Mouse (Mus musculus) ovary, postnatal 36 days (tissue): Measurements from ENCODE around the gene Ppp3ca.
"Not testable (repeated sequence)": the region's sequence is repeated elsewhere in the genome, so short reads cannot be mapped to it uniquely, and the experiment has no call there.

Experiments used
- DNase-seq: peaks from one replicate; pipeline ENCODE4 v3.0.0; 2022; ENCODE audit warnings: low spot score, mixed read lengths

The Ppp3ca gene

GRCm38 (mm10) chr3:136688101-136688586, 18.2 kb downstream of the Ppp3ca start:
- no peak for DNase-seq

GRCm38 (mm10) chr3:136689793-136690543, 20.0 kb downstream of the Ppp3ca start:
- DNase-seq = no peak

- DNase-seq = no peak
Observed at GRCm38 (mm10) chr3:136691984-136692383, 22.1 kb downstream of the Ppp3ca start.

- DNase-seq = no peak
Observed at GRCm38 (mm10) chr3:136693547-136693946, 23.6 kb downstream of the Ppp3ca start.

- no peak for DNase-seq
Observed at GRCm38 (mm10) chr3:136697626-136698191, 27.8 kb downstream of the Ppp3ca start.

- DNase-seq = not testable (repeated sequence)
Observed at GRCm38 (mm10) chr3:136699711-136700110, 29.8 kb downstream of the Ppp3ca start.

- no peak for DNase-seq
Observed at GRCm38 (mm10) chr3:136700447-136701009, 30.6 kb downstream of the Ppp3ca start.

GRCm38 (mm10) chr3:136702861-136703260, 32.9 kb downstream of the Ppp3ca start:
- no peak for DNase-seq

GRCm38 (mm10) chr3:136704515-136705247, 34.8 kb downstream of the Ppp3ca start:
- no peak for DNase-seq

- DNase-seq = no peak
Observed at GRCm38 (mm10) chr3:136706048-136706447, 36.1 kb downstream of the Ppp3ca start.

- no peak for DNase-seq
Observed at GRCm38 (mm10) chr3:136706771-136707170, 36.8 kb downstream of the Ppp3ca start.

GRCm38 (mm10) chr3:136707222-136708019, 37.5 kb downstream of the Ppp3ca start:
- no peak for DNase-seq

GRCm38 (mm10) chr3:136708230-136708629, 38.3 kb downstream of the Ppp3ca start:
- no peak for DNase-seq

- DNase-seq = no peak
Observed at GRCm38 (mm10) chr3:136710310-136710906, 40.5 kb downstream of the Ppp3ca start.

GRCm38 (mm10) chr3:136714307-136715039, 44.5 kb downstream of the Ppp3ca start:
- no peak for DNase-seq

GRCm38 (mm10) chr3:136716247-136716646, 46.3 kb downstream of the Ppp3ca start:
- DNase-seq = no peak

GRCm38 (mm10) chr3:136718412-136718811, 48.5 kb downstream of the Ppp3ca start:
- DNase-seq = no peak

- DNase-seq = no peak
Observed at GRCm38 (mm10) chr3:136721241-136721640, 51.3 kb downstream of the Ppp3ca start.

- DNase-seq = no peak
Observed at GRCm38 (mm10) chr3:136721804-136722427, 52.0 kb downstream of the Ppp3ca start.

- no peak for DNase-seq
Observed at GRCm38 (mm10) chr3:136722493-136722892, 52.6 kb downstream of the Ppp3ca start.
